Mouse (Mus musculus) common myeloid progenitor, adult 5-6 weeks (primary cell): ENCODE results near the gene Sdk2. TPM values are rescaled to one million over a fixed set of nuclear protein-coding genes. Genes with fewer than 3 reads are reported as not detected.

Experiments used
- ATAC-seq: replicated peaks from 2 replicates; pipeline ENCODE4 v1.8.0; 2016; ENCODE audit warnings: low read depth, mild to moderate bottlenecking, moderate TSS enrichment, inconsistent platforms; ENCODE audit not compliant: poor library complexity, severe bottlenecking
- total RNA-seq: library from RNA; stranded (forward); fragments of 200-1000, 187-1606 nt; gene quantifications from 2 replicates; pipeline ENCODE4 v1.2.3, GENCODE M21; 2017

Sdk2 gene
- total RNA-seq, 1 experiment from 2014 or later, result not detected

- no peak for ATAC-seq
These were observed 16.3 kb downstream of the Sdk2 start for GRCm38 (mm10) chr11:114050511-114050910.

DNA sequence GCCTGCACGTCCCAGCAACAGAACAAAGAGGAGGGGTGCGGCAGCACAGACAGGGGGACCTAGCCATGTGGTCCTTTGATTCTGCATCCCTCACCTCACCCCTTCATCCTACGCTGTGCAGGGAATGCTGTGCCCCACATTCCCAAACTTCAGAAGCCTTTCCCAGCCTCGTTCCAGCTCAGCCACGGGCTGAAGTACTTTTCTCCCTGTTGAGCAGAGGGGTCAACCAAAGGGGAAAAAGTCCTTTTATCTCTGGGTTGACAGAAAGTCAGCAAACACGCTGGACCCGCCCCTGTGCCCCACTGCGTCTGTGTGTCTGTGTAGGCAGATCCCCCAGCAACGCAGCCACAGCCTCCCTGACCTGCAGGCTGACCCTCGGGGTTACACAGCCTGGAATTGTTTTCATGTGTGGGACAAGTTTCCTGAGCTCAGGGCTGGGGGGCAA lies 18.9 kb downstream of the Sdk2 start:
- no peak for ATAC-seq

DNA sequence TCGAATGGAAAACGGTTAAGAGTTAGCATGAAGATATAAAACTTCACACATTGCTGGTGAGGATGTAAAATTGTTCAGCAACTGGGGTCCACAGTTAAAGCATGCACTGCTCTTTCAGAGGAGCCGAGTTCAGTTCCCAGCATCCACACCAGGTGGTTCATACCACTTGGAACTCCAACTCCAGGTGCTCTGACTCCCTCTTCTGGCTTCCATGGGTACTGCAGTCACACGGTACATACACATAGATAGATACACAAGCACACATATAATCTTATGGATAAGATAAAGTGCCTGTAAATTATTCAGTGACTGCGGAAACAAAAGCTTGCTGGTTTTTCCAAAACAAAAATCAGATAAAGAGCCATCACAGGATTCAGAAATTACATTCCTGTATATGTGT lies 19.9 kb downstream of the Sdk2 start:
- no peak for ATAC-seq

GRCm38 (mm10) chr11:114044373-114044772 lies 22.5 kb downstream of the Sdk2 start:
- no peak for ATAC-seq

GRCm38 (mm10) chr11:114043530-114043929 lies 23.3 kb downstream of the Sdk2 start:
- ATAC-seq, result no peak

GRCm38 (mm10) chr11:114040391-114041035 lies 26.3 kb downstream of the Sdk2 start:
- no peak for ATAC-seq

GRCm38 (mm10) chr11:114038036-114038435 lies 28.8 kb downstream of the Sdk2 start:
- no peak for ATAC-seq

DNA sequence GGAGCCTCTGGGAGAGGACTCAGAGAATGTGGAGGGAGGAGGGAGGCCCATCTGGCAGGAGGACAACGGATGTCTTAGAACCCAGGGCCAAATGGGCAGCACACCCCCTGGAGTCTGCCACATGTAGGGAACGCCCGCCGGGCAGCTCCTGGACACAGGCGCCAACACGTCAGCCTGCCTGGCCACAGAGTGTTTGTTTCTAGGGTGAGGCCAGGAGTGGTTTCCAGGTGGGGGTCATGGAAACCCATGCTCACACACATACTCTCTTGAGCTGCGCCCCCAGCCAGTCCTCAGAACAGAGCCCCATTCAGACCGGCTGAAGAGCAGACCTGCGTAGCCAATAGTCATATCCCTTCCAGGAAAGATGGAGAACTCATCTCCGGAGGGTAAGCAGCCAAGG lies 35.4 kb downstream of the Sdk2 start:
- ATAC-seq, result no peak

- ATAC-seq, result no peak
These were observed 36.6 kb downstream of the Sdk2 start for GRCm38 (mm10) chr11:114030214-114030613.

- ATAC-seq, result no peak
These were observed 38.3 kb downstream of the Sdk2 start for GRCm38 (mm10) chr11:114028512-114028911.

GRCm38 (mm10) chr11:114028021-114028420 lies 38.8 kb downstream of the Sdk2 start:
- ATAC-seq, result no peak

- no peak for ATAC-seq
These were observed 41.8 kb downstream of the Sdk2 start for GRCm38 (mm10) chr11:114025056-114025455.

GRCm38 (mm10) chr11:114023965-114024364 lies 42.9 kb downstream of the Sdk2 start:
- no peak for ATAC-seq

DNA sequence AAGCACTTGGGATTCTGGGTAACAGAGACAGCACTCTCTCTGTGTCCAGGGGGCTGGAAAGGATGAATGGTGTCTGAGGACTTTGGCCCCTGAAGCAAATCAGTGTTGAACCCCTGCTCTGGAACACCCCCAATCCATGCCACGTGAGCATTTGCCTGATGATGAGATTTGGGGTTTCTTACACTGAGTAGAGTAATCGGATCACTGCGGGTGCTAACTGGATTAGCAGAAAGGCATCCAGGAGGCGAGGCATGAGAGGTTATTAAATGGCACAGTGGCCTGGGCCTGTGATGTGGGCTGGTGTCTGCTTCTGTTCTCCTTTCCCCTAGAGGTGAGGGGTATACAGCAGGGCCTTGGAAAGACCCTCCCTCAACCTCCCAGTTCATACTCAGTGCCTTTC lies 44.7 kb downstream of the Sdk2 start:
- ATAC-seq, result no peak

GRCm38 (mm10) chr11:114019087-114019486 lies 47.8 kb downstream of the Sdk2 start:
- ATAC-seq, result no peak

- no peak for ATAC-seq
These were observed 49.9 kb downstream of the Sdk2 start for GRCm38 (mm10) chr11:114016889-114017392.

- ATAC-seq, result no peak
These were observed 50.5 kb downstream of the Sdk2 start for GRCm38 (mm10) chr11:114016108-114016888.

- no peak for ATAC-seq
These were observed 55.3 kb downstream of the Sdk2 start for GRCm38 (mm10) chr11:114011523-114011922.

DNA sequence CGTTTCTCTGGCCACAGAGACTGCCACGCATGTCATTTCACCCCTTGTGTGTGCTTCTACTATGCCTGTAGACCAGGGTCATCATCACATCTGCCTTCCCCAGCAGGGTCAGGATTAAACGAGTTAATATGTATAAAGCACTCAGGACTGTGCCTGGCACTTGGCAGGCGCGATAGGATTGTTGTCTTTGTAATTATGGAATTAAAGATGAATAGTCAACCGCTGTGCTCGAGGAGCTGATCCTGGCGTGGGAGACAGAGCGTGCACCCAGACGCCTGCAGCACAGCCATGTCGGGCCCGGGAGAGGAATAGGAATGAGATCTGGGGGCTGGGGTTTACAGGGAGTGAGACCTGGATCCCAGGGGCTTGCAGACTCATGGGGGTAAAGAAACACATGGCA lies 61.0 kb downstream of the Sdk2 start:
- no peak for ATAC-seq

DNA sequence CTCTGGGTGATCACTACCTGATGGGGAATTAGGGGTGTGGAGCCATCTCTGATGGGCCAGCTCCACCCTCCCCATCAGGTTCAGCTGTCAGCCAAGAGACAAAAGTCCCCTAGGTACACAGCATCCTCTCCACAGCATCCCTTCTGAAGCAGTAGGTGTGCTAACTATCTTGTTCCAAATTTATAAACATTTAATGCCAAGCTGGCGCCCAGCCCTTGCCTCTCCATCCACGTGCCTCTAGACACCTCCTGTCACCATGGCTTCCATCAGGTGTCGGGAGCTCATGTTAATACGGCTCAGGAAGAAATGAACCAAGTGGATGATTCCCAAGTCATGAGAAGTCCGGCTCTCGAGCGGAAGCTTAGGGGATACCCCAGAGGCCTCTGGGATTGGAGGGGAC lies 62.2 kb downstream of the Sdk2 start:
- ATAC-seq, result no peak

- ATAC-seq, result no peak
These were observed 63.7 kb downstream of the Sdk2 start for GRCm38 (mm10) chr11:114003195-114003594.
